Mouse (Mus musculus): ENCODE measurements at regions not wholly inside any gene's neighbourhood (a gene's known extent, or its start where the extent isn't known, plus 50 kb on each side); places are given as distances from the start of the nearest gene placed in this dataset.

GRCm38 (mm10) chr8:11145251-11145650 is 137.0 kb upstream of the Irs2 start:
- H3K4me1 ChIP-seq (ENCODE audit: control insufficient read depth, insufficient read depth, low read length) = no peaks in the 10 kb centered on the region
- no peaks in the 10 kb centered on the region for H3K36me3 ChIP-seq (ENCODE audit: control insufficient read depth, insufficient read depth)
- H3K9me3 ChIP-seq (replicated peaks; ENCODE audit: control insufficient read depth, low read length) = no peaks in the 10 kb centered on the region
- H3K9ac ChIP-seq (ENCODE audit: low read length) = no peak overlapping the region
- H3K4me3 ChIP-seq (ENCODE audit: low read length) = no peak overlapping the region
- H3K4me2 ChIP-seq (ENCODE audit: low read depth, low read length) = no peak overlapping the region
- no peak for ATAC-seq (replicated peaks; ENCODE audit: extremely low read depth, insufficient read depth, low FRiP score)
- WGBS = 73% methylated on average over 3 of the region's 3 CpGs
- no peak overlapping the region for H3K27ac ChIP-seq (ENCODE audit: low read length)
- no peaks in the 10 kb centered on the region for H3K27me3 ChIP-seq (ENCODE audit: control insufficient read depth, insufficient read depth, low read length)

DNA sequence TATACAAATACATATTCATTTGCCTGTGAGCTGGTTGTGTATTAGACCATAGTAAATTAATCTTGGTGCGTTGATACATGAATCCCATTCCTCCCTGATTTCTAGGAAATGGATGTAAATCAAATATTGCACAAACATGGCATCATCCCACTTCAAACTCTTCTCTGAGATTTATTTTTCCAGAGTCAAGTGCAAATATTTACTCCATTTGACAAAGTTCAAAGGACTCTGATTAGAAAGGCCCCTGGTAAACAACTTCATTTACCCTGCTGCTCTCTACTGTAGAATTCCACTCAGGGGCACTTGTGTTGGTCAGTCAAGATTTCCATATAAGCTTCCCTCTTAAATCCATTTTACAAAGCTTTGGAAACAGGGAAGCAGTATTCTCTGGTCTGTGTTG is 132.3 kb upstream of the Irs2 start:
- WGBS = 96% methylated on average over 1 of the region's 1 CpGs
- Histone ChIP-seq H3K9ac (ENCODE audit: low read length) (no peak overlapping the region), H3K4me3 (ENCODE audit: low read length) (no peak overlapping the region), H3K4me1 (ENCODE audit: control insufficient read depth, insufficient read depth, low read length) (no peaks in the 10 kb centered on the region), H3K4me2 (ENCODE audit: low read depth, low read length) (no peak overlapping the region), H3K36me3 (ENCODE audit: control insufficient read depth, insufficient read depth) (no peaks in the 10 kb centered on the region), H3K9me3 (replicated peaks; ENCODE audit: control insufficient read depth, low read length) (no peaks in the 10 kb centered on the region), H3K27ac (ENCODE audit: low read length) (no peak overlapping the region), H3K27me3 (ENCODE audit: control insufficient read depth, insufficient read depth, low read length) (no peaks in the 10 kb centered on the region)
- no peak for ATAC-seq (replicated peaks; ENCODE audit: extremely low read depth, insufficient read depth, low FRiP score)

DNA sequence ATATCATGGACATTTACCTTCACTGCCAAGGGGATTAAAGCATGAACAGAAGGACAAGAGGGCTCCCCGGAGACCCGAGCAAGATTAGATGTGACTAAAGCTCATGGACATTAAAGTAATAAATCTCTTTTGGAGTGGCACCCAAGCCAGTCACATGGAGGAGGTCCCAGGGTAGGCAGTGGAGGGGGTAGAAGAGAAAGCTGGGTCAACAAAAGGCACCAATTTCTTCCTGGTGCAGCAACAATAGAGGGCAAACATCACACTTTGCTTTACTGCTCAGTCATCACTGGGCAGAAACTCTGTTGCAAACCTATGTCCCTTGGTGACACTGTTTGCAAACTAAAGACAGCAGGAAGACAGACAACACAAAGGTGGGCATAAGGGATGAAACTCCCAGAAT is 131.0 kb upstream of the Irs2 start:
- no peak overlapping the region for H3K4me2 ChIP-seq (ENCODE audit: low read depth, low read length)
- WGBS = 78% methylated on average over 2 of the region's 2 CpGs
- ATAC-seq (replicated peaks; ENCODE audit: extremely low read depth, insufficient read depth, low FRiP score) = no peak
- H3K36me3 ChIP-seq (ENCODE audit: control insufficient read depth, insufficient read depth) = no peaks in the 10 kb centered on the region
- no peak overlapping the region for H3K9ac ChIP-seq (ENCODE audit: low read length)
- H3K4me1 ChIP-seq (ENCODE audit: control insufficient read depth, insufficient read depth, low read length) = no peaks in the 10 kb centered on the region
- H3K27ac ChIP-seq (ENCODE audit: low read length) = no peak overlapping the region
- H3K9me3 ChIP-seq (replicated peaks; ENCODE audit: control insufficient read depth, low read length) = no peaks in the 10 kb centered on the region
- no peak overlapping the region for H3K4me3 ChIP-seq (ENCODE audit: low read length)
- no peaks in the 10 kb centered on the region for H3K27me3 ChIP-seq (ENCODE audit: control insufficient read depth, insufficient read depth, low read length)

DNA sequence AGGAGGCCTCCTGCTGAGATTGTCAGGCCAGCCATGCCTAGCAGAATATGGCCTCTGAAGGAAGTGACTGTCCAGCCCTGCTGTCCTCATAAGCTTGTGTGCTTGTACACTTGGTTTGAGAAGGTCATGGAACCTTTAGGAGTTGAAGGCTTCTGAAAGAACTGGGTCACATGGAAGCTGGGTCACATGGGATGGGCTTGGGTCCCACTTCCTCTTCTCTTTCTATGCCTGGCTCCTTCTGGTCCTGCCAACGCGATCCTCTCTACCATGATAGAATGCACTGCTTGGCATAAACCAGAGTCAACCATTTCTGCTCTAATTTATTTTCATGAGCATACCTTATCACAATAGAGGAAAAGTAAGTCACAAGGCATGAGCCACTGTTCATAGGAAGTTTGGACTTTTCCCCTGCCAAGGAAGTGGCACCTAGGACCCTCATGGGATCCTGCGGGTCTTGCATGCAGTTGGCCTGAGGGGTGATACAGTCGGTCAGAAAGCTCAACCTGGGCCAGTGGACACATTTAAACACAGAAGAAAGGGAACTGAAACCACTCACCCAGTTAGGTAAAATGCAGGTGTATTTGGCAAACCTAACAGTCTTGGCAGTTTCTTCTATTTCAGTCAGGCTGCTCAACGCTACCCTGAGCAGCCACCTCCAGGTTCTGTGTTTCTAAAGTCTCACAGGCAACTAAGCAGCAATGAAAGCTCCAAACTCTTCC is 130.2 kb upstream of the Irs2 start:
- Histone ChIP-seq H3K4me3 (ENCODE audit: low read length) (no peak overlapping the region), H3K4me1 (ENCODE audit: control insufficient read depth, insufficient read depth, low read length) (no peaks in the 10 kb centered on the region), H3K9ac (ENCODE audit: low read length) (no peak overlapping the region), H3K36me3 (ENCODE audit: control insufficient read depth, insufficient read depth) (no peaks in the 10 kb centered on the region), H3K27me3 (ENCODE audit: control insufficient read depth, insufficient read depth, low read length) (no peaks in the 10 kb centered on the region), H3K4me2 (ENCODE audit: low read depth, low read length) (no peak overlapping the region), H3K27ac (ENCODE audit: low read length) (no peak overlapping the region), H3K9me3 (replicated peaks; ENCODE audit: control insufficient read depth, low read length) (no peaks in the 10 kb centered on the region)
- ATAC-seq (replicated peaks; ENCODE audit: extremely low read depth, insufficient read depth, low FRiP score) = no peak
- WGBS = 88% methylated on average over 5 of the region's 5 CpGs

DNA sequence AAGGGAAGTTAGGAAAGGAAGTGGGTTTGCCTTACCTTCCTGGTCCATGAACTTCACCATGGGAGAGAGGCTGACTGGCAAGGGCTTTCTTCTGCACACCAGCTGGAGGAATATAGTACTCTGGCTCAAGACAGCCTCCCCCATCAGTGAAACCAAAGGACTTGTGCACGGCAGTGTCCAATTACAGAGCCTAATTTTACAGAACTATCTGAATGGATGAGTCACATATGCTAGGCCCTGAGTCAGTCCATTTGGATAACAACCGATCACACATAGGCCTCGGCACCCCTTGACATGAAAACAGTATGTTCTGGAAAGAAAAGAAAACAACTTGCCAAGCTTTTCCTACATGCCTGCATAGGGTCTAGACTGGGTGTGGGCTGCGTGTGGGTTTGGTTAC is 128.3 kb upstream of the Irs2 start:
- no peak for ATAC-seq (replicated peaks; ENCODE audit: extremely low read depth, insufficient read depth, low FRiP score)
- Histone ChIP-seq H3K27me3 (ENCODE audit: control insufficient read depth, insufficient read depth, low read length) (no peaks in the 10 kb centered on the region), H3K9ac (ENCODE audit: low read length) (no peak overlapping the region), H3K27ac (ENCODE audit: low read length) (no peak overlapping the region), H3K9me3 (replicated peaks; ENCODE audit: control insufficient read depth, low read length) (no peaks in the 10 kb centered on the region), H3K4me2 (ENCODE audit: low read depth, low read length) (no peak overlapping the region), H3K4me3 (ENCODE audit: low read length) (no peak overlapping the region), H3K4me1 (ENCODE audit: control insufficient read depth, insufficient read depth, low read length) (no peaks in the 10 kb centered on the region), H3K36me3 (ENCODE audit: control insufficient read depth, insufficient read depth) (no peaks in the 10 kb centered on the region)
- 80% methylated on average over 4 of the region's 4 CpGs for WGBS

DNA sequence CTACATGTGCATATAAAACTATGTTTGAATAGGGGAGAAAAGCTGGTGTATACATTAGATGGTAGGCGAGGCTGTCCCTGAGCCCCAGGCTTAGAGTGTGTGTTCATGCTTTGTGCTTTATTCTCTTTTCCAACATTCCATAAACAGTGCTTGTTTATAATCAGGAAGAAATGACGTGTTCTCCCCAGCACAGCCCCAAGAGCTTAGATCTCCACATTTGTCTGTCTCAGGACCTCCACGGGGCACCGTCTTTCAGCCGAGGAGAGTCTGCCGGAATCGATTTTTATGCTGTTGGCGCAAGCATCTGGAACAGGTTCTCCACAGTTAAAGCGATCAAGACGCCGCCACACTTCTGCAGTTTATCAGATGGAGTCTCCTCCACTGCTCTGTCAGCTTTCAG is 126.9 kb upstream of the Irs2 start:
- ATAC-seq (replicated peaks; ENCODE audit: extremely low read depth, insufficient read depth, low FRiP score) = no peak
- no peaks in the 10 kb centered on the region for H3K4me1 ChIP-seq (ENCODE audit: control insufficient read depth, insufficient read depth, low read length)
- no peaks in the 10 kb centered on the region for H3K9me3 ChIP-seq (replicated peaks; ENCODE audit: control insufficient read depth, low read length)
- 84% methylated on average over 11 of the region's 11 CpGs for WGBS
- no peak overlapping the region for H3K9ac ChIP-seq (ENCODE audit: low read length)
- no peak overlapping the region for H3K27ac ChIP-seq (ENCODE audit: low read length)
- H3K36me3 ChIP-seq (ENCODE audit: control insufficient read depth, insufficient read depth) = no peaks in the 10 kb centered on the region
- no peak overlapping the region for H3K4me3 ChIP-seq (ENCODE audit: low read length)
- no peak overlapping the region for H3K4me2 ChIP-seq (ENCODE audit: low read depth, low read length)
- H3K27me3 ChIP-seq (ENCODE audit: control insufficient read depth, insufficient read depth, low read length) = no peaks in the 10 kb centered on the region

GRCm38 (mm10) chr8:11134562-11134961 is 126.3 kb upstream of the Irs2 start:
- Histone ChIP-seq H3K4me2 (ENCODE audit: low read depth, low read length) (no peak overlapping the region), H3K4me1 (ENCODE audit: control insufficient read depth, insufficient read depth, low read length) (no peaks in the 10 kb centered on the region), H3K36me3 (ENCODE audit: control insufficient read depth, insufficient read depth) (no peaks in the 10 kb centered on the region), H3K27ac (ENCODE audit: low read length) (no peak overlapping the region), H3K9ac (ENCODE audit: low read length) (no peak overlapping the region), H3K4me3 (ENCODE audit: low read length) (no peak overlapping the region), H3K27me3 (ENCODE audit: control insufficient read depth, insufficient read depth, low read length) (no peaks in the 10 kb centered on the region), H3K9me3 (replicated peaks; ENCODE audit: control insufficient read depth, low read length) (no peaks in the 10 kb centered on the region)
- WGBS = 88% methylated on average over 4 of the region's 4 CpGs
- ATAC-seq (replicated peaks; ENCODE audit: extremely low read depth, insufficient read depth, low FRiP score) = no peak

DNA sequence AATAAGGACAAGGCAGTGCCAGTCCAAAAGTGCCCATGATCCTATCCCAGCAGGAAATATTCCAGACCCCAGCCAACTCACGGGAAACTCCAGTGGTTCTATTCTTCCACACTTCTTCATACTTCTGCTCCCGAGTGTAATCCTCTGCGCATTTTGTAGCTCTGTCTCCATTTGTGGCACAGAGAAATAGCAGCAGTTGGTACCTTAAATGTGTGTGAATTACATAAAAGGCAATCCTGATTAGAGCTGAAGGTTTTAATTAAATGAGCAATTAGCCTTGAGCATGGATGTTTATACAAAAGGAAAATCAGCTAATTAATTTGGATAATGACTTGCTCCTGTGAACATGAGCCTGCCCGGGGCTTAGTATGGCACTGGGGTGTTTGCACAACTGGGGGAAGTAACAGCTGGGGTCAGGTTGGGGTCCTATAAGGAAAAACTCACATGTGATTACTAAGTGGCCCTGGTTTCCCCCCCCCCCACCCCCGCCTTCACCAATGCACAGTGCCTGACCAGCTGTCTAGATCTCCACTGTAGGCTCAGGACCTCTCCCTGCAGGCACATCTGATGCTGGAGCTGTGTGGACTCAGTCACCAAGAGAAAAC is 110.9 kb upstream of the Irs2 start:
- ATAC-seq (replicated peaks; ENCODE audit: extremely low read depth, insufficient read depth, low FRiP score) = no peak
- WGBS = 75% methylated on average over 5 of the region's 5 CpGs

DNA sequence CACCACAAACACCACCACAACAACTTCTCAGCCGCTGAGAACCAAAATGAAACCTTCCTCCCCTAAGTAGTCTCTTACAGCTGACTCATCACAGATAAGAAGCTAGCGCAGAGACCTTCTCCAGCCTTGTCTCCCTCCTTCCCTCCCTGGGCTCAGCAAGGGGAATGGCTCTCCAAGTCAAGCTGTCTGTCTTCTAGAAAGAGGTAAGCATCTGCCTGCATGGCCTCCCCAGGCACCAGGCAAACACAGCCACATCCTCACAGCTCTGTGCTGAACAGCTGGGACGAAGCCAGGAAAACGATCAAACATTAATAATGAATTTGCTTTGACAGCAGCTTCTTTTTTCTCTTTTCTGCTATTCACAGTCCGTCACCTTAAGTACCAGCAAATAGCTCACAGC is 108.3 kb upstream of the Irs2 start:
- whole genome bisulfite sequencing = 67% methylated on average over 5 of the region's 5 CpGs
- Histone ChIP-seq H3K9ac (ENCODE audit: low read length) (no peak overlapping the region), H3K4me2 (ENCODE audit: low read depth, low read length) (no peak overlapping the region), H3K9me3 (replicated peaks; ENCODE audit: control insufficient read depth, low read length) (no peaks in the 10 kb centered on the region), H3K36me3 (ENCODE audit: control insufficient read depth, insufficient read depth) (no peaks in the 10 kb centered on the region), H3K4me3 (ENCODE audit: low read length) (no peak overlapping the region), H3K27ac (ENCODE audit: low read length) (no peak overlapping the region), H3K4me1 (ENCODE audit: control insufficient read depth, insufficient read depth, low read length) (no peaks in the 10 kb centered on the region), H3K27me3 (ENCODE audit: control insufficient read depth, insufficient read depth, low read length) (no peaks in the 10 kb centered on the region; the same call in 1 of the 2 replicates)
- ATAC-seq (replicated peaks; ENCODE audit: extremely low read depth, insufficient read depth, low FRiP score) = no peak

More for the DNA sequence above, 110.9 kb upstream of the Irs2 start:
- H3K9me3 ChIP-seq (replicated peaks; ENCODE audit: control insufficient read depth, low read length) = no peaks in the 10 kb centered on the region
- H3K4me2 ChIP-seq (ENCODE audit: low read depth, low read length) = no peak overlapping the region
- no peaks in the 10 kb centered on the region; the same call in 1 of the 2 replicates for H3K27me3 ChIP-seq (ENCODE audit: control insufficient read depth, insufficient read depth, low read length)
- no peak overlapping the region for H3K4me3 ChIP-seq (ENCODE audit: low read length)
- H3K27ac ChIP-seq (ENCODE audit: low read length) = no peak overlapping the region
- no peaks in the 10 kb centered on the region for H3K4me1 ChIP-seq (ENCODE audit: control insufficient read depth, insufficient read depth, low read length)
- H3K9ac ChIP-seq (ENCODE audit: low read length) = no peak overlapping the region
- no peaks in the 10 kb centered on the region for H3K36me3 ChIP-seq (ENCODE audit: control insufficient read depth, insufficient read depth)

Measured in heart, embryonic 16.5 days (tissue).